Mouse (Mus musculus): ENCODE results near the gene Ssb.
A peak's percentile ranks its signal among the peaks of the same experiment; 100 is the strongest.
"Not testable (repeated sequence)": the region's sequence is repeated elsewhere in the genome, so short reads cannot be mapped to it uniquely, and the experiment has no call there.

Gene Ssb

GRCm38 (mm10) chr2:69862117-69862657 lies 825 bp downstream of the Ssb start:
- no peak for DNase-seq (ENCODE audit: low spot score in 2 of 2)

GRCm38 (mm10) chr2:69883990-69884391 lies 22.6 kb downstream of the Ssb start:
- no peak for DNase-seq (ENCODE audit: low spot score in 2 of 2)

- no peak for DNase-seq (ENCODE audit: low spot score in 2 of 2)
These were observed 23.2 kb downstream of the Ssb start for GRCm38 (mm10) chr2:69884581-69884980.

GRCm38 (mm10) chr2:69885050-69885449 lies 23.7 kb downstream of the Ssb start:
- no peak for DNase-seq (ENCODE audit: low spot score in 2 of 2)

GRCm38 (mm10) chr2:69885451-69886305 lies 24.3 kb downstream of the Ssb start, which contains the start of gene Mettl5:
Gene Mettl5, minus strand, starts transcription at chr2:69885615.
- DNase-seq (ENCODE audit: low spot score in 2 of 2) = peak; percentile 80 to 86

GRCm38 (mm10) chr2:69888957-69889356 lies 27.6 kb downstream of the Ssb start:
- no peak for DNase-seq (ENCODE audit: low spot score in 2 of 2)

- DNase-seq (ENCODE audit: low spot score in 2 of 2) = no peak
These were observed 29.5 kb downstream of the Ssb start for GRCm38 (mm10) chr2:69890843-69891242.

GRCm38 (mm10) chr2:69893145-69893544 lies 31.8 kb downstream of the Ssb start:
- no peak for DNase-seq (ENCODE audit: low spot score in 2 of 2)

- no peak for DNase-seq (ENCODE audit: low spot score in 2 of 2)
These were observed 32.5 kb downstream of the Ssb start for GRCm38 (mm10) chr2:69893891-69894290.

- no peak for DNase-seq (ENCODE audit: low spot score in 2 of 2)
These were observed 34.3 kb downstream of the Ssb start for GRCm38 (mm10) chr2:69895502-69896223.

- DNase-seq (ENCODE audit: low spot score in 2 of 2) = no peak
These were observed 34.8 kb downstream of the Ssb start for GRCm38 (mm10) chr2:69896224-69896581.

- DNase-seq (ENCODE audit: low spot score in 2 of 2) = peak; percentile 93 to 96
These were observed 35.8 kb downstream of the Ssb start, which contains the start of gene Ubr3 for GRCm38 (mm10) chr2:69897039-69897617. Gene Ubr3, plus strand, starts transcription at chr2:69897246.

- DNase-seq (ENCODE audit: low spot score in 2 of 2) = peak; percentile 45 to 55
These were observed 36.5 kb downstream of the Ssb start for GRCm38 (mm10) chr2:69897618-69898575.

GRCm38 (mm10) chr2:69903541-69903940 lies 42.2 kb downstream of the Ssb start:
- no peak for DNase-seq (ENCODE audit: low spot score in 2 of 2)

- DNase-seq (ENCODE audit: low spot score in 2 of 2) = not testable (repeated sequence)
These were observed 46.0 kb downstream of the Ssb start for GRCm38 (mm10) chr2:69907394-69907793.

GRCm38 (mm10) chr2:69912801-69913200 lies 51.4 kb downstream of the Ssb start:
- no peak for DNase-seq (ENCODE audit: low spot score in 2 of 2)

GRCm38 (mm10) chr2:69917301-69917700 lies 55.9 kb downstream of the Ssb start:
- no peak for DNase-seq (ENCODE audit: low spot score in 2 of 2)

Data from urinary bladder, adult 18-20 months (tissue).